Mouse (Mus musculus) layer of hippocampus, adult 9-11 months (tissue): ENCODE data around the gene Ttyh1.

ENCODE experiments used
- DNase-seq: peaks from one replicate; pipeline ENCODE4 v3.0.0; 2022

Gene Ttyh1

DNA sequence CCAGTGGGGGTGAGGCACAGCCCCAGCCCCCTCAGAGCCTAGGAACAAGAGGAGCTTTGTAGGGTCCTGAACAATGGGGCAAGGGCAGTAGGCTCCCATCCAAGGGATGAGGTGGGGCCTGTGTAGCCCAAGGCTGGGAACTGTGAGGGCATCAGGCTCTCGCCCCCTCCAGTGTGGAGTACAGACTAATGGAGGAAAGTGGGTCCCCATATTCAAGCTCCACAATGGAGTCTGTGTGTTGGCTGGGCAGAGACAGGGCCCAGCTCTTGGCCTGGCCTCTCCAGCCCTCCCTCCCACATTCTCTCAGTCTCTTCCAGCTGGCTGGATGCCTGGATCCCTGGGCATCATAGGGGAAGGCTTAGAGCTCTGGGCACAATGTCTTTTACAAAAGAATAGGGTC lies 4.5 kb downstream of the Ttyh1 start:
- DNase-seq = peak; percentile 96

DNA sequence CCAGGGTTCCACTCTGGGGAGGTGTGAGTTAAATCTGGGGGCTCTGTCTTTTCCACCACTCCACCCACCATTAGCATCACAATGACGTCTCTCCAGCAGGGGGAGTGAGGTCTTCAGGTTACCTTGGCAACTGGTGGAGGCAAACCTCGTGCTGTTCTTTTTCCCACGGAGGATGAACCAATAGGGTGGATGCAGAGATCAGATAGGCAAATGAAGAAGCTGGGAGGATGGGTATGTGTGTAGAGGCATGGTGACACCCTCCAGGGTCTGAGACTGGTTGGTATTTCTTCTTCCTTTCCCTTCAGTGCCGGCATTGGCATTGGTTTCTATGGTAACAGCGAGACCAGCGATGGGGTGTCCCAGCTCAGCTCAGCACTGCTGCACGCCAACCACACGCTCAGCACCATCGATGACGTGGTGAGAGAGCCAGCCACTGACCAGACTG lies 5.1 kb downstream of the Ttyh1 start:
- peak; percentile 94 for DNase-seq

DNA sequence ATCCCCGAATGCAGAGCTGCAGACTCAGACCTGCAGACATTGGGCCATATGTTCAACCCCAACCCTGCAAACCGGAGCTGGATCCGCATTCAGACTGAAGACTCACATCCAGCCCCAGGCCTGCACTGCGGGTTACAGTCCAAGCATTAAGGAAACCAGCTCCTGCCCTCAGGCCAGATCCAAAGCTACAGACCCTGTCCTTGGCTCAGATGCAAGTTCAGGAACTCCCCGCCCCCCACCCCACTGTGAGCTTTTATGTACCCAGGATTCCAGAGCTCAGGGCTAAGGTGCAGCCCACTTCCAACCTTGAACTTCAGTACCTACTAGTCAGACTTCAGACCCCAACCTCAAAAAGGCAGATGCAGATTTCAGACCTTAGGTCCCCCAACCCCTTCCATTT lies 5.6 kb downstream of the Ttyh1 start:
- no peak for DNase-seq

DNA sequence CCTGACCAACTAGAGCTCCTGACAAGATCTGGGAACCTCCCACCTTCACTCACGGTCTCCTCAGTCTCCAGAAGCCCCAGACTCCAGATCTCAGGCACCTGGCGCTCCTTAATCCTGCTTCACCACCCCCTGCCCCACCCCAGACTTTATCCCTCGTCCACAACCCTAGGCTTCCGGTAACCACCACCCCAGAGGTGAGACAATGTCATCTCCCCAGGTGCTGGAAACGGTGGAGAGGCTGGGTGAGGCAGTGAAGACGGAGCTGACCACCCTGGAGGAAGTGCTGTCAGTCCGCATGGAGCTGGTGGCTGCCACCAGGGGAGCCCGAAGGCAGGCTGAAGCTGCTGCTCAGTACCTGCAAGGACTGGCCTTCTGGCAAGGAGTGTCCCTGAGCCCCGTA lies 6.1 kb downstream of the Ttyh1 start:
- DNase-seq = no peak

DNA sequence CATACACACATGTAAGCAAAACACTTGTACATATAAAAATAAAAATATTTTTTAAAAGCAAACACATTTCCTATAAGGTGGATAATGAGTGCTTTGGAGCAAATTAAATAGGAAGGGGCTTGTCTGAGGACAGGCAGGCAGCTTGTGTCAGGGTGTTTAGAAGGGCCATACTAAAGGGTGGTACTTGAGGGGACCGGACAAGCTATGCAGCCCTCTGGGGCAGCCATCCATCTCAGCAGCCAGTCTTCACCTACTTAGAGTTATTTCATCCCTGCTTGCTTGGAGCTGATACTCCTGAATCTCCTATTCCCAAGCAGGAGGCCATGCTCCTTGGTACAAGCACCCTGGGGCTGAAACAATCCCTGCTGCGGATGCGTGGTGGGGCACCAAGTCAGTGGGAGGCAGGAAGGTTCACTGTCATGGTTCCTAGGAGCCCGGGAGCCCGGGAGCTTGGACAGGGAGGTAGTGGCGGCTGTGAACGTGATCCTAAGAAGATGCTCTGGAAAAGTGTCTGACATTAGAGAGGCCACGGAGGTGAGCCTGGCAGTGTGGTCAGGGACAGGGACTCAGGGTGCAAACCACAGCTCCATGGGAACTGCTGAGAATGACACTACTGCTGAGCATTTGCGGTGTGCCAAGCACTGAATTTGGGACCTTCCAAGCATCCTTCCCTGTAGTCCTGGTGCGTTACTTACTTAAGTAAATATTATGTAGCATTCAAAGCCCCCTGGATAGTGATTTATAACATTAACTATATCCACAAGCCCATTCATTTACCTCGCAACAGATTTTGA lies 8.0 kb downstream of the Ttyh1 start:
- DNase-seq = peak; percentile 4

DNA sequence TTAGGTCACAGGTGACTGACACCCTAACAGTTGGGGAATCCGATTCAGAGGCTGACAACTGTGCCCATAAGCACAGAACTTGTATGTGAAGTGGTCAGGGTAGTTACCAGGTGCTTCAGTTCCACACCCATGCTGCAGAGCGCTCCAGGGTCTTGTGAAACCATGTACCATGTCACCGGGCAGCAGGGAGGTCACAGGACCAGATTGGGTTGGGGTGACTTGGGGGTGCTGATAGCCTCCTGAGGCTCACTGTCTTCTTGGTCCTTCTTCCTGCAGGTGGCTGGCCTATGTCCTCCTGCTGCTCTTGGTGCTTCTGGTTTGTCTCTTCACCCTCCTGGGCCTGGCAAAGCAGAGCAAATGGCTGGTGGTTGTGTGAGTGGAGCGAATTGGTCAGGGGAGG lies 8.7 kb downstream of the Ttyh1 start:
- no peak for DNase-seq

DNA sequence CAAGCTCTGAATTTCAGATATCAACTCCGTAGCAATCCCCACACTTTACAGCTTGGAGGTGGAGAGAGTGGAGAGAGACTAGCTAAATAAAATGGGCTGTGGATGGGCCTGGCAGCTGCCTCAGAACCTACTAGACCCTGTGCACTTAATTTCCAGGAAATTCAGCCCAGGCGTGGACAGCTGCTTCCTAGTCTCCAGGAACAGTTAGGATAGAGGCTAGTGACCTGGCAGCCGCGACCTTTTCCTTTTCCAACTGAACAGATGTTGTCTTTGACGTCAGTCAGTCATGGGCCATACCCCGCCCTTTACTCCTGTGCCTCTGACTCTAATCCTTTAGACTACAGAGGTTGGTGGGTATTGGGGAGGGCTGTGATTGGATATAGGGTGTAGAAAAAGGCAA lies 9.7 kb downstream of the Ttyh1 start:
- DNase-seq = peak; percentile 3

DNA sequence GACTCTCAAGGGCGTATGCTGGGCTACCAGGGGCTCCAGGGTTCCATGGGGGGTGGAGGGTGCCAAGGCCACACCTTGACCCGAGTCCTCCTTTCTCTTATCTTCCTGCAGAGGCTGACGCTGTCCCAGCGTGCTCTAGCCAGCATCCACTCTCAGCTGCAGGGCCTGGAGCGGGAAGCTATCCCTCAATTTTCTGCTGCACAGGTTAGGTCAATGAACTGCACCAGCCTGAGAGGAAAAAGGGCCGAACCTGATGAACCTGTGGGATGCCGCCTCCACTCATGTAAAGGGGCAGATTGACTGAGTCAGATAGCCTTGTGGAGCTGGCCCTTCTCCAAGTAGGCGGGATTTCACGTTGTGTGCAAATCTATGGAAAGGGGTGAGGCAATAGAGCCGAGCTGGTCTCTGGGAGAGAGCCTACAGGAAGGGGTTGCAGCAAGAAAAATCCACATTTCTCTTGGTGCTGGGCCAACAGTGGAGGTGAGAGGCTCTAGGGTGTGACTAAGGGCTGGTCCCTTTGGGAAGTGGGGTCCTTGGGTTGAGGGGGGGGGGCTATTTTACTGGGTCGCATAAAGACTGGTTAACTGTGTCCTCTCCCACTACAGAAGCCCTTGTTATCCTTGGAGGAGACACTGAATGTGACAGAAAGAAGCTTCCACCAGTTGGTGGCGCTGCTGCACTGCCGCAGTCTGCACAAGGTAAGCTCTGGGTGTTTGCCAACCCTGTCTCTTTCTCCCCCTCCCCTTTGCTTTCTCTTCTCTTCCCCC lies 11.7 kb downstream of the Ttyh1 start:
- peak; percentile 81 for DNase-seq

DNA sequence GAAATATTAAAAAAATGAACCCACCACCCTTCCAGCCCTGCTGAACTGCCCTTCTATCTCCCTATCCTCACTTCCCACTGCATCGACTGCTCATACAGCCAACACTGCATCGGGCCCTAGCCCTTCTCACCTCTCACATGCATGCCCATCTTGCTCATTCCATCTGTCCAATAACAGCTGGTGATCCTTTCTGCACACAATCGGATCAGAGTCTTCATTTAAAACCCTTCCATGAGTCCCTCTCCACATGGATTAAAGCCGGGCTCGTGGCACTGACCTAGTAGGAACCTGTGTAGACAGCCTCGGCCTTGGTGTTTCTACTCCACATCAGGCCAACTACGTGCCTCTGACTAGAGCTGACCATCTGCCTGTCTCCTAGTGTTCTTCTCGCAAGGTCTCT lies 12.8 kb downstream of the Ttyh1 start:
- peak; percentile 8 for DNase-seq

DNA sequence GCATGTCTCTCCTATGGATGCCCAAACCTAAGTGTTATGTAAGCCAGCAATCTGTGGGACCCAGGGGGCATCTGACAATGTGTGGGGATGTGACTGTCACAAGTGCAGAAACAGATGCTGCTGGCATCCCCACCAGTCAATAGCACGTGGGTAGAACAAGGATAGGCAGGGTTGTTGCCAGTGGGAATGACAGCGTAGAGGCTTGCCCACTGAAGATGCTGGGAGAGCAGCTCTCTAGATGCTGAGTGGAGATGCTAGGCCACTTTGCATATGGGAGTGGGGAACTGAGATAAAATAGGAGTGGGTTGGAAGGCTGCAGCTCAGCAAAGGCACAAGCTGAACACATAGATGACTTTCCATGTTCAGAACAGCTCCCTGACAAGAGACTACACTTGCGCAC lies 13.4 kb downstream of the Ttyh1 start:
- peak; percentile 86 for DNase-seq

DNA sequence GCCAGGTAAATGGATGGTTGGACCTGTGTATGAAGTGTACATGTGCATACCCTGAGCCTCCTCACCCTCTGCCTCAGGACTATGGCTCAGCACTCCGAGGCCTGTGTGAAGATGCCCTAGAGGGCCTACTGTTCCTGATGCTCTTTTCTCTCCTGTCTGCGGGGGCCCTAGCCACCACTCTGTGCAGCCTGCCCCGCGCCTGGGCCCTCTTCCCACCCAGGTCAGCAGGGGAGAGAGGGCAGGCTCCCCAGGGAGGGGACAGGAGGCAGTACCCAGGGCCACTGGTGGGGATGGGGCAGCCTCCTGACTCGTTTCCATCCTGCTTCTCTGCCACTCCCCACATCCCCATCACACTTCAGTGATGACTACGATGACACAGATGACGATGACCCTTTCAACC lies 13.8 kb downstream of the Ttyh1 start:
- DNase-seq = no peak

DNA sequence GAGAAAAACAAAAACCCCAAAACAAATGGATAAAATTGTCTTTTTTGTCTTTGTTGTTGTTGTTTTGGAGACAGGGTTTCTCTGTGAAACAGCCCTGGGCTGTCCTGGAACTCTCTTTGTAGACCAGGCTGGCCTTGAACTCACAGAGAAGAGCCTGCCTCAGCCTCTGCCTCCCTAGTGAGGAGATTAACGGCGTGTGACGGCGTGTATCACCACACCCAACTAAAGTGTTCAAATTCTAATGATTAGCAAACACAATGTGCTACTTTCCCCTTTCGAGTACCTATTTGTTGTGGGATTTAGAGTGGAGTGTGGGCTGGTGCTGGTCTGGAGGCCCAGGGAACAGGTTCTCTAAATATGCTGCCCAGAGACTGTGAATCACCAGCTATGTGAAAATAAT lies 15.7 kb downstream of the Ttyh1 start:
- DNase-seq = no peak

DNA sequence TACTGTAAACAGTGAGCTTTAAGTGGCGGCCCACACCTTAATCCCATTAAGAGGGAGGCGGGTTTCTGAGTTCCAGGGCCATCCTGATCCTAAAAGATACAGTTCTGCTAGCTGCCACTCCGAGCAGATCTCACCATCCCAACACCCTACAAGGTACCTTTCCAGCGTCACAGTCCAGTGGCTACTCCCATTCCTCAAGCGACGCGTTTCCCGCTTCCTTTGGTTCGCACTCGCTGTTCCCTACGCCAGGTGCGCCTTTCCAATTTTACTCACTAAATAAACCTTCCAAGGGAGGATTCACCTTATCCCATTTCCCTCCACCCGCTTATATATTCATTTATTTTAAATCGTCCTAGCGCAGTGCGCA lies 17.2 kb downstream of the Ttyh1 start:
- DNase-seq = no peak

DNA sequence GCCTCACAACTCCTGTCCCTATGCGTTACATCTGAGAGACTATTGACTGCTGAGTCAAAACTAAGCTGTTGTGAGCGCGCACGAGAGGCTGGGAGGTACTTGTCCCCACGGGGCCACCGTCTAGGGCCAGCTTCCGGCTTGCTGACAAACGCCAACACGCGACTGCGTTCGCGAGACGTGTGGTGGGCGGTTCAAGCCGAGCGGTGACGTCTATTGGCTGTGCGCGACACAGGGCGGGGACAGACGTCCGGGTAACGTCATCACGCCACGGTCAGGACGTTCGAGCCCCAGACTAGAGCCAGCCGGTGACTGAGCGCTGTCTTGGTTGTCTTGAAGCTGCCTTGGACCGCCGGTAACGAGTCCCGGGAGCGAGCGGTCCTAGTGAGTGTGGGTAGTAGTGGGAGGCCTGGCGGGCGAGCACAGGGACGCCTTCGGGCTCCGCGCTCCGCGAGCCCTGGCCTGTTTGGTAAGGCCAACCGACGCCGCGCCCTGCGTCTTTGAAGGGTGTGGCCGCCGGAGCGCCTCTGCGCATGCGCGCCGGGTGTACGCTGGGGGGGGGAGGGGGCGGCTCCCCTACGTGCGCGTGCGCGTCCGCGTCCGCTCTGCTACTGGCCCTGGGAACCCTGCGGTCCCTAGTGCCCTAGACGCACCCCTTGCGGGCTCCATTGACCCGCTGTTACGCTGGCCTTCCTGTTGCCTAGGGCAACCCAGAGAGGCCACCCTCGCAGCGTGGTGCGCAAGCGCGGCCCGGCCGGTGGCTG lies 17.7 kb downstream of the Ttyh1 start, which contains the start of gene Leng8:
Gene Leng8, plus strand, starts transcription at position 269 of the 761 bp plus-strand sequence.
- peak; percentile 99 for DNase-seq

DNA sequence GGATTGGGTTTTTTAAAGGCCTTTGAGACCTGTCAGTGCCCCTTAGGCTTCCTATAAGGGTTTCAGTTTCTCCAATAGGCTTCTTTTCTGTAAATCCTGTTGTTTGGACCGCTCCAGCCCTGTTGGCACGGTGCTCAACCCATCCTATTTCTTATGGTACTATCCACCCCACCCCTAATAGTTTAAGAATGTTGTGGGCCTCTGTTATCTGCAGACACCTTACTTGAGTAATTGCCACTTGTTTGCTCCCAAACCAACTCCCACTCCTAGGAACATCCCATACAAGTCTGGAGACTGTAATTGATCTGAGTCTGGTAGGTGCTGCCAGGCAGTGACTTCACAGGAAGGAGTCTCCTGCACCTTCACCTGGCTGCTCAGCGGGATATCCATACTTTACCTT lies 18.5 kb downstream of the Ttyh1 start:
- DNase-seq = peak; percentile 11

DNA sequence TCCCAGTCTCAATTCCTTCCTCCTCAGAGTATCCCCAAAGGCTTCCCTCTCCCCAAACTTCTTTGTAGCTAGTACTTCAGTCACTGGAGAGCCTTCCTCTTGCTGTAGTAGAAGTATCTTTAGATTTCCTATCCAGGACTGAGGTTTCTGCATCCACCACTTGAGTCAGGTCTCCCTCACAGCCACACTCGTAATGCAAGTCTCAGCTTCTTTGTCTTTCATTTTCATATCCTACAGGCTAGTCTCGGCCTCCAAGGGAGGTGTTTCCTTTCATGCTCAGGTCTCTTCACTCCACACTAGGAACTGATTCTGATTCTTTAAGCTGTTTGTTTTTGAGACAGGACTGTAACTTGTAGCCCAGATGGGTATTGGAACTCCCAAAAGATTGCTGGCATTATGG lies 19.0 kb downstream of the Ttyh1 start:
- DNase-seq = peak; percentile 8

DNA sequence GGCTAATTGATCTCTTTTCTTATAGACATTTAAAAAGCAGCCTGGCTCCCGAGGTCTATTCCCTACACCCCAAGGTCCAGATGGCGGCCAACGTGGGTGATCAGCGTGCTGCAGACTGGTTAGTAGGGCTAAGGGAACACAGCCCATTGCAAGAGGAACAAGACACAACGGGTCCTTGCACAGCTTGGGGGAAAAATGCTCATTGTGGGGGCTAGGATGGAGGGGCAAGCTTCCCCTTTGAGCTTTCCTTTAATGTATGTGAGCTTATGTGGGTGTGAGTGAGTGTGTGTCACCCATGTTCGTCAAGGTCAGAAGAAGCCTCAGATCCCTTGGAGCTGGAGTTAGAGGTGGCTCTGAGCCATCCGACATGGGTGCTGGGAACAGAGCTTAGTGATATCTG lies 19.5 kb downstream of the Ttyh1 start:
- DNase-seq = peak; percentile 2

DNA sequence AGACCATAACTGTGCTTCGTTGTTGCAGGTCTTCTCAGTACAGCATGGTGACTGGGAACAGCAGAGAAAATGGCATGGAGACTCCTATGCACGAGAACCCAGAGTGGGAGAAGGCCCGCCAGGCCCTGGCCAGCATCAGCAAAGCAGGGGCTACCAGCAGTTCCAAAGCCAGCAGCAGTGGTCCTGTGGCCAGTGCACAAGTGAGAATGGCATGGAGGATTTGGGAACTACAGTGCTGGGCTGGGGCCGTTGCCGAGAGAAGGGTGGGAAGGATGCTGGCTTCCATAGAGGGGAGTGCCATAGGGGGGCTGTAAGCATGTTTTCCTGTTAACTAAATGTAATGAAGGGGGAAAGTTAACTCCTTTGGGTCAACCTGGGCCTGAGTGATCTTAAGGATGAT lies 20.2 kb downstream of the Ttyh1 start:
- peak; percentile 2 for DNase-seq

DNA sequence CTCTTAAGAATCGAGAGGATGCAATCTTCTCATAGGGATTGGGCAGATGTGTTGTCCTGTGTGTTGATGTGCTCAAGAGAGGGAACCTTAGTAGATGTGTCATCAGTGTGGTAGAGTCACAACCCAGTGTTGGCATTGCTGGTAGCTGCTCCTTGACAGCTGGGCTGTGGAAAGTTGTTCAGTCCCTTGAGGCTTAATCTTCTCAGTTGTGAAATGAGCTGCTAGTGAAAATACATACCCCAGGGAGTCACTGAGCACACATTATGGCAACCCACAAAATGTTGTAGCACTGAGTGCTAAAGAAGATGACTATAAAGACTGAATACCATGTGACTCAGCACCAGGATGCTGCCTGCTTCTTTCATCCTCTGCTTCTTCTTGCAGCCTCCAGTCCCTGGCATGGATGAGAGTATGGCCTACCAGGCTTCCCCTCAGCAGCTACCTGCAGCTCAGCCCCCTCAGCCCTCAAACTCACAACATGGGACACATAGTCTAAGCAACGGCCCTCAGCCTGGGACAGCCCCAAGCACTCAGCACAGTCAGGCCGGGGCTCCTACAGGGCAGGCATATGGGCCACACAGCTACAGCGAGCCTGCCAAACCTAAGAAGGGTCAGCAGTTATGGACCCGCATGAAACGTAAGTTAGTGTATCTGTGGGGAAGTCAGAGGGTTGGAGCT lies 22.6 kb downstream of the Ttyh1 start:
- DNase-seq = no peak

DNA sequence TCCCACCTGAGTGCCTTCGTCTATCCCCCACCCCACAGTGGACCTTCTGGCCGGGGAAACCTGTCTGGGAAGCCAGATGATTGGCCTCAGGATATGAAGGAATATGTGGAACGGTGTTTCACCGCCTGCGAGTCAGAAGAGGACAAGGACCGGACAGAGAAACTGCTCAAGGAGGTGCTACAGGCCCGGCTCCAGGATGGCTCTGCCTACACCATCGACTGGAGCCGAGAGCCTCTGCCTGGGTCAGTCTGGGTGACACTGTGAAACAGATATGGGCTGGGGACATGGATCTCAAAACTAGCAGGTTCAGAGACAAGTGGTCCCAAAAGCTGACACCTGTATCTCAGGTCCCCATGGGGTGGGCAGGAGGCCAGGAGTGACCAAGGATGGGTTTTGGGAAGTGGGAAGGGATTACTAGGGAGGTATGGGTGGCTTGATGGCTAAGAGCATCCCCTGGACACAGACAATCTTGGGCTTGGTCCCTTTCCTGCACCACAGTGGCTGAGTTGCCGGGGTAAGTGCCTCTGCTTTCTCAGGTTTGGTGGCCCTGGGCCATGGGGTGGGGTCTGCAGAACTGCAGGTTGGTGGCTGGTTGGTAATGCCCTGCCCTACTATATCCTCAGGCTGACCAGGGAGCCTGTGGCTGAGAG lies 23.7 kb downstream of the Ttyh1 start:
- no peak for DNase-seq

DNA sequence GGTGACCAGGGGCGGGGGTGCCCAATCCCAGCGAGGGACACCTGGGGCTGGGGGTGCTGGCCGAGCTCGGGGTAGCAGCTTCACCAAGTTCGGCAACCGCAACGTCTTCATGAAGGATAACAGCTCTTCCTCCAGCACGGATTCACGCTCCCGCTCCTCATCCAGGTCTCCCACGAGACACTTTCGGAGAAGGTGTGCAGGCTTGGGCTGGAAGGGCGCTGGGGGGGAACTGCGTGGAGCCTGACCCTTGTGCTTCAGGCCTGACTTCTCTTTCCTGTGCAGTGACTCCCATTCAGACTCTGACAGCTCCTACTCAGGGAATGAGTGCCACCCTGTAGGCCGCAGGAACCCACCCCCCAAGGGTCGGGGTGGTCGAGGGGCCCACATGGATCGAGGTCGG lies 24.3 kb downstream of the Ttyh1 start:
- no peak for DNase-seq

DNA sequence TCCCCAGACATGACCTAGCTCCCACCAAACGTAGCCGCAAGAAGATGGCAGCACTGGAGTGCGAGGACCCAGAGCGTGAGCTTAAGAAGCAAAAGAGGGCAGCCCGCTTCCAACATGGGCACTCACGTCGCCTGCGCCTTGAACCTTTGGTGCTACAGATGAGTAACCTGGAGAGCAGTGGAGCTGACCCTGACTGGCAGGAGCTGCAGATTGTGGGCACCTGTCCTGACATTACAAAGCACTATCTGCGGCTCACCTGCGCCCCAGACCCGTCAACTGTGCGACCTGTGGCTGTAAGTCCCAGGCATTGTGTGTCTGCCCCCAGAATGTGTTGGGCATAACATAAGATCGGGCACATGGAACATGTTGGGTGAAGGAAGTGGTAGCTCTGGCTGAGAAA lies 24.8 kb downstream of the Ttyh1 start:
- DNase-seq = no peak
